Mouse (Mus musculus) spleen, adult 12 weeks (tissue): ENCODE measurements around the gene Dnaja1.

Source experiments
- DNase-seq: peaks from one replicate; pipeline ENCODE4 v3.0.0; 2022; ENCODE audit warnings: low spot score

The Dnaja1 gene

DNA sequence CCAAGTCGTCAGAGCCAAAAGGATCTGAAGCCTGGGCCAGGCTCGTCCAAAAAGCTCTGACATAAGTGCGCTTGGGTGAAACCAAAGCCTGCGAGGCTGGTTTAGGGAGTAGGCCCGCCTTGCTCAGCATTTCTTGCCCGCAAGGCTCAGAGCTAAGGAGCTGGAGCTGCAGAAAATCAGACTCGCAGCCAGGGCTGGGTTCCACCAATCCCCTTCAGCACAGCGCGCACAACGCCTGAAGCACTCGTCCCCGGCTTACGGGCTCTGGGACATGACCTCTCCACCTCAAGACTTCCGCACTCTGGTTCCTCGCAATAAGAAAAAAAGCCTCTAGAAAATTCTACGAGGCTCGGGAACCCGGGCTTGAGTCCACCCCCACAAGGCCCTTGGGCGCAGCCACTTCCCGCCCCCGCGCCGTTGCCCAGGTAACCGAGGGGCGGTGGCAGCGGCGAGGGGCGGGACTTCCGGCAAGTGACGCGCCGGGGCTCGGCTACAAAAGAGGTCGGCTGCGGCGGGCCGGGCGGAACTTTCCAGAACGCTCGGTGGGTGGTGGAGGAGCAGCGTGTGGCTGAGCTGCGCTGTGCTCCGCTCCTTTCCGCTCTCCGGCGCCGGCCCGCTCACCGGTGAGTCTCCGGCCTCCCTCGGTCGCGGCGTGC lies at the start of gene Dnaja1:
Gene Dnaja1, plus strand, starts transcription at position 140 of the 656 bp plus-strand sequence.
- peak; percentile 97 for DNase-seq

- DNase-seq = no peak
These were observed 48.4 kb upstream of the Dnaja1 start for GRCm38 (mm10) chr4:40673526-40673925.

DNA sequence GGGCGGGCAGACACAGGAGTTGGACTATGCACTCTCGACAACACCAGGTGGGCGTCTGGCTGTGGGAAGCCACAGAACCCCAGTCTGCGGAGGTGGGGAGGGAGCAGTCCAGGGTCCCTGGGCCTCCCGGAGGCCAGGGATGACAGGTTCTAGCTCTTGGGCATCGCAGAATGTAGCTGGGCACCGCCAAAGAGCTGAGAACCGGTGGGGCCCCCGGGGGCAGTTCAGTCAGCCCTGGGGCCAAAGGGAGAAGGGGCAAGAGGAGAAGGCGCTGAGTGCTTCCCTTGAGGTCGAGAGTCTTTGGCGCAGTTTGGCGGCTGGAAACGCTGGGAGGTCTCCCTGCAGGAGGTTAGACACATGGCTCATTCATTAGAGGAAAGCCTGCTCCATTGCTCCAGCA lies 45.6 kb upstream of the Dnaja1 start:
- no peak for DNase-seq

- DNase-seq = no peak
These were observed 44.8 kb upstream of the Dnaja1 start for GRCm38 (mm10) chr4:40677132-40677531.

DNA sequence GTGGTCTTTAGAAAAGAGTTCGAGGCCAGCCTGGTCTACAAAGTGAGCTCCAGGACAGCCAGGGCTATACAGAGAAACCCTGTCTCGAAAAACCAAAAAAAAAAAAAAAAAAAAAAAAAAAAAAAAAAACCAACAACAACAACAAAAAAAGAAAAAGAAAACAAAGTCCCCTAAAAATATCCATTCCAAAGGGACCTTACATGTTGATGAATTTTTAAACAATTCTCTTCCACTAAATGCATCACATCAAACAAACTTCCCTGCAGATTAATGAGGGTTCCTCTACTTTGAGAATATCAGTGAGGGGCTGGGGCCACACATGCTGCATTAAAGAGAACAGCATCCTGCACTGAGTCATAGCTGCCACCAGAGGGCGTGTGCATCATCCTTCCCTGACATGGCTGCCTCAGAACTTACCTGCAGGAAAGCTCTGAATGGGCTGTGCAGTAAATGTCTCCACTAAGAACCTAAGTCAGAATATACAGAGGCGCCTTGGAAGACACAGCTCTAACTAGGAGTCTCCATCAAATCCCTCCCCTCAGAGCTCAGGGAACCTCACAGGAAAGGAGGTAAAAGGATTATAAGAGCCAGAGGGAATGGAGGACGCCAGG lies 41.6 kb upstream of the Dnaja1 start:
- DNase-seq = peak; percentile 20

GRCm38 (mm10) chr4:40681908-40682307 lies 40.0 kb upstream of the Dnaja1 start:
- peak; percentile 17 for DNase-seq

- DNase-seq = no peak
These were observed 39.6 kb upstream of the Dnaja1 start for GRCm38 (mm10) chr4:40682359-40682758.

- DNase-seq = no peak
These were observed 38.6 kb upstream of the Dnaja1 start for GRCm38 (mm10) chr4:40683306-40683705.

DNA sequence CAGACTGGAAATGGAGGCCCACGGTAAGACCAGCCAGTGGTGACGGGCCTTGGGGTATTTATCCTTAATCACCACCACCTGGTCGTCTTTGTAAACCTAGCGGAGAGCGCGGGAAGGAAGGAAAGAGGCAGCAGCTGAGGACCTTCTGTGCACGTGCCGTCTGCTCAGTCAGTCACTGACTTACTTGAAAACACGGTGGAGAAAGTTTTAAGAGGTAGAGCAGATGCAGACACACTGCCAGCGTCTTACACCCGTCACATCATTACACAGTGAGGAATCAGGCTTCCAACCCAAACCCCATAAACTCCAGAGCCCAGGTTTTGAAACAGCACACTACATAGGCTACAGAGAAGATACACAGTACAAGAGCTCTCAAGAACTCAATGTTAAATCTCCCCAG lies 30.9 kb upstream of the Dnaja1 start:
- DNase-seq = no peak

GRCm38 (mm10) chr4:40697059-40697458 lies 24.9 kb upstream of the Dnaja1 start:
- no peak for DNase-seq

DNA sequence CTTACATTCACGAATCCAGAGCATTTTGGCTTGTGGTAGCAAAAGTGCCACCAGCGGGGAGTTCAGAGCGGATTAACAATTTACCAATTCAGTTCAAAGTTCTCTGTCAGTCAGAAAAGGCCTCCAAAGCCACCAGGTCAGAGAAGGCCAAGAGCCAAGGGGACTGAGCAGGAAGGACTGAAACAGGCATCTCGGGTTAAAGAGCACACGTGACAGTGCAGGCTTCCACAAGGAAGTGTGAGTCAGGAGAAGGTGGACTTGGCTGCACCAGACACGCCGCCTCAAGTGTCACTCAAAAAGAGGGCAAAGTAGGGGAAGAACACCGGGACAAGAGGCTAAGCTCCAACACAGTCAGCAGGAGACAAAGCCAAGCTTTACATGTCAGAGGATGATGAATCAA lies 21.7 kb upstream of the Dnaja1 start:
- DNase-seq = no peak

DNA sequence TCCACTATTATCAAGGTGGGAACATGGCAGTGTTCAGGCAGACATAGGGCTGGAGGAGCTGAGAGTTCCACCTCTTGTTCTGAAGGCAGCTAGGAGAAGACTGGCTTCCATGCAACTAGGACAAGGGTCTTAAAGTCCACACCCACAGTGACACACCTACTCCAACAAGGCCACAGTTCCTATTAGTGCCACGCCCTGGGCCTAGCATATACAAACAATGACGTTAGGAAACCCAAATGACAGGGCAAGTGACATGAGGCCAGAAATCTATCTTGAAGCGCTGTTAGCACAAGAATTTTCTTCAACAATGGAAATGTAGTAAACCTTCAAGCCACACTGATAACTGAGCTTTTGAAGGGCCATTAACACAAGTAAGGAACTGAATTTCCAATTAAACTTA lies 20.2 kb upstream of the Dnaja1 start:
- DNase-seq = no peak

DNA sequence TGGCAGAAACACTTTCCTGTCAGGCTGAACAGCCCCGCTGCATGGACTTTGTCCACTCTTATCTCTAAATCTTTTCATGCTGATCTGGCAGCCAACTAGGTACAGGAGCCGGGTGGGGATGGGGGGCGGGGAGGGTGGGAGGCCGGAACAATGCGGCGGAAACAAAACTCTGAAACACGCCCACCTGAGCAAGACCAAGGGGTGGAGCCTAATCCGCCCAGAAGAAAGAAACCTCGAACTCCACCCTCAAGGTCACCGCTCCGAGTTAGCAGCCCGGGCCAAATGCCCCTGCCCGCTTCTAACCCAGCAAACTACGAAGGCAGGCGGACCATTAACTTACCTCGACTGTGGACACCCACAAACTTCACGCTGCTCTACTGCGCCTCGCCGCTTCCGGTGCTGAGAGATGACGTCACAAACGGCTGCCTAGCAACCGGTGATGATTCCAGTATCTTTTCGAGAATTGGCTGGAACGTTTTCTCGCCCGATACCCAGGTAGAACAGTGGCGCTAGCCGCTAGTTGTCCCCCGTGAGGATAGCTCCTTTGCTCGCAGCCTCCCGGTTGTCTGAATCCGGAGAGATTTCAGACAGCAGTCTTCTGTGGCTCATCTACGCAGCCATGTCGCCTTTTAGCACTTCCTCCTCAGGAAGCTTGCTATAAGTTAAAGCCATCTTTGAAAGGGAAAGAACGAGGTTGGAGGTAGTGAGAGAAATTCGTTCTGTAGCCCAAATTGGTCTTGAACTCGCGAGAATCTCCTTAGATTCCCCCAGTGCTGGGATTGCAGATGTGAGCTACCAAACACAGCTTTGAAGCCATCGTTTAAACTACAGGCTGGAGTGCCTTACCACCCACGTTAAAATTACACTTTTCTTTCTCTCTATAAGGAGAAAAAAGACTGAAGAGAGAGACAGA lies 18.9 kb upstream of the Dnaja1 start, which contains the start of gene Aptx:
Gene Aptx, minus strand, starts transcription at position 398 of the 913 bp plus-strand sequence.
- DNase-seq = peak; percentile 89

DNA sequence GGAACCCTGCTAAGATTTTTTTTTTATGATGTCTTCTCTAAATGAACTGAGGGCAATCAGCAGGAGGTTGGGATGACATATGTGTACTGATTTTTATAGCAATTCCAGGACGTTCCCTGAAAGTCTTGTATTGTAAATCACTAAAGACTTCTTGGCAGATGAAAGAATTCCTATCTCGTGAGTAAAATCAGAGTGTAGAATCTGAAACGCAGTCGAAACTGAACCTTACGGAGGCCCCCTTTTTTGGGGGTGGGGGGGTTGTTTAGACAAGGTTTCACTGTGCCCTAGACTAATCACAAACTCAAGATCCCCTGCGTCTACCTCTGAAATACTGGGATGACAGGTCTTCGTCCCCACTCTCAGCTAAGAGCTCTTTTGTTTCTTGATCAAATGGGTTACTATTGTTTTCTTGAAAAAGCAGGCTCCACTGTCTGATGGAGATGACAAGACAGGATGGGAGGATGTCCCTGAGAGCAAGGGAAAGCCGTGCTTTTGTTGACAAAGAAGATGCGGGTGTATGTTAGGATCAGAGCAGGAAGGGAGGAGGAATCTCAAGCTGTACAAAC lies 18.2 kb upstream of the Dnaja1 start:
- DNase-seq = no peak

DNA sequence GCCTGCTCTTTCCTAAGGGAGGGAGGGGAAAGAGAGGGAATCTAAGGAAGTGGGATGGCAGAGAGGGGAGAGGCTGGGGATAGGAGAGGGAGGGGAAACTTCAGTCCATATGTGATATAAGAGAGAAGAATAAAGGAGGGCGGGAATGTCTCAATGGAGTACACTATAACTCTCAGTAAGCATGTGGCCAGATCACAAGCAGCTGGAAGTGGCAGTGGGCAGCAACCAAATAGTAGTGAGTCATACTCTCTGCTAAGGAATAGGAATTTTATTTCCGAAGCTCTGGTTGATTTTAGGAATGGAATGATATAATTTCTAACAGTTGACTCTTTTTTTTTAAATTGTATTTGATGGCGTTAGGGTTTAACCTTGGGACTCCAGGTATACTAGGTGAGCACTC lies 4.8 kb upstream of the Dnaja1 start:
- DNase-seq = no peak

GRCm38 (mm10) chr4:40720910-40721309 lies 1.0 kb upstream of the Dnaja1 start:
- no peak for DNase-seq

DNA sequence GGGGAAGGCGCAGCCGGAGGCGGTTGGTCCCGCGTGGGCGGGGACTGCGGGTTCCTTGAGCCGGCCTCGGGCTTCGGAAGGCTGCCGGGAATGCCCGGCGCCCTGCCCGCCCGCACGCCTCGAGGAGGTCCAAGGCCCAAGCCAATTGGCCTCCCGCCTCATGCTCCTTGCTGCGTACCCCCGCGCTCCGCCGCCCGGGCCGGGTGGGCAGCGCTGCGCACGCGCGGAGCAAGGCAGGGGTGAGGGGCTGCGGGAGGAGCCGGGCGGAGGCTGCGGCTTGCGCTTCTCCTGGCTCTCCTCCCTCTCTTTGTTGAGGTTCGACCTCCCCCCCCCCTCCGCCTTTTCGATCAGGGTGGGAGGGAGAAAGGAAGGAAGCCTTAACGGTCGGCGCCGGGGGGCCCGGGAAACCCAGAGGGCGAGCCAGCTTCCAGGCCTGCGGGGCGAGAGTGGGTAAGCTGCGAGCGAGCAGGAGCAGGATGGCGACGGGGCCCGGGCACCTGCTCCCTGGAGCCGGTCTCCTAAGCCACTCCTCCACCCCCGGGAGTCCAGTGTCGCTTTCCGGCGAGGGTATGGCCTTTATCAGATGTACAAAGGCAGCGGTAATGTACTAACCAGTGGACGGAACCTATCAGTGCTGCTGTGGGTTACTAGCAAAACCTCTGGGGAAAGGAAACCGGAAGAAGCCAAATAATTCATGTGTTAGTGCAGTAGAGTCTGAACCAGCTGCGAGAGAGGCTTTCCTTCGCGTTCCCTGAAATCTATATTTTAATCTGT lies 924 bp downstream of the Dnaja1 start:
- peak; percentile 68 for DNase-seq

DNA sequence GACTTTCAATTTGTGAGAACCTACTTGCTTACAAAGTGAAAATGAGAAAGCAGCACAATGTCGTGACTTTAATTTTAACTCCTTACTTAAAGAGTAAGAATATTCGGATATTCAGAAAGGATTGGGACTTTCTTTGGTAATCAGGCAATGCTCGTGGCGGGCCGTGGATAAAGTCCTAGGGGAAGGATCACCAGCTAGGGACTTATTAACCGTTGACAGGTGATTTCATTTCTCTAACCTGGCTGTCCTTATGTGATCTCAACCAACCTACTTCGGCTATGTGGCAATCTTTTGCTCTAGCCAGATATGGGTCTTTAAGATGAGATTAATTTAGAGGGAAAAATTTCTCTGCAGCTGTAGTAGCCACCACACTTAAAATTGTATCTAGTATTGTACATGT lies 3.2 kb downstream of the Dnaja1 start:
- DNase-seq = no peak

- DNase-seq = no peak
These were observed 3.6 kb downstream of the Dnaja1 start for GRCm38 (mm10) chr4:40725554-40725953.

GRCm38 (mm10) chr4:40727247-40727646 lies 5.3 kb downstream of the Dnaja1 start:
- DNase-seq = no peak

- DNase-seq = no peak
These were observed 9.3 kb downstream of the Dnaja1 start for GRCm38 (mm10) chr4:40731262-40731661.

- no peak for DNase-seq
These were observed 13.4 kb downstream of the Dnaja1 start for GRCm38 (mm10) chr4:40735351-40735750.
